Mouse (Mus musculus): ENCODE measurements around the gene Dnajc3.
"Not testable (repeated sequence)": the region's sequence is repeated elsewhere in the genome, so short reads cannot be mapped to it uniquely, and the experiment has no call there.

The Dnajc3 gene

GRCm38 (mm10) chr14:118982429-118983045 is 44.8 kb downstream of the Dnajc3 start:
- DNase-seq (ENCODE audit: extremely low spot score, low spot score): not testable (repeated sequence)

DNA sequence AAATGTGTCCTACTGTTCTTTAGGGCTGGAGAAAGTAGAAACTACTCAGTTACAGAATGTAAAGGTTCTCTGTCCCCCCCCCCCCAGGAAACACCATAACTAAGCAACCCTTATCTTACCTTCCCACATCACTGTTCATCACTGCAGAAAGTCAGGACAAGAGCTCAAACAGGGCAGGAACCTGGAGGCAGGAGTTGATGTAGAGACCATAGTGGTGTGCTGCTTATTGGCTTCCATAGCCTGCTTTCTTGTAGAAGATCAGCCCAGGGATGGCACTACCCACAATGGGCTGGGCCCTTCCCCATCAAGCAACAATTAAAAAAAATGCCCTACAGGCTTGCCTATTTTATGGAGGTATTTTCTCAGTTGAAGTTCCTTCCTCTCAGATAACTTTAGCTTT is 45.6 kb downstream of the Dnajc3 start:
- no peak for DNase-seq (ENCODE audit: extremely low spot score, low spot score)

- no peak for DNase-seq (ENCODE audit: extremely low spot score, low spot score)
Observed at GRCm38 (mm10) chr14:118984161-118984560, 46.4 kb downstream of the Dnajc3 start.

DNA sequence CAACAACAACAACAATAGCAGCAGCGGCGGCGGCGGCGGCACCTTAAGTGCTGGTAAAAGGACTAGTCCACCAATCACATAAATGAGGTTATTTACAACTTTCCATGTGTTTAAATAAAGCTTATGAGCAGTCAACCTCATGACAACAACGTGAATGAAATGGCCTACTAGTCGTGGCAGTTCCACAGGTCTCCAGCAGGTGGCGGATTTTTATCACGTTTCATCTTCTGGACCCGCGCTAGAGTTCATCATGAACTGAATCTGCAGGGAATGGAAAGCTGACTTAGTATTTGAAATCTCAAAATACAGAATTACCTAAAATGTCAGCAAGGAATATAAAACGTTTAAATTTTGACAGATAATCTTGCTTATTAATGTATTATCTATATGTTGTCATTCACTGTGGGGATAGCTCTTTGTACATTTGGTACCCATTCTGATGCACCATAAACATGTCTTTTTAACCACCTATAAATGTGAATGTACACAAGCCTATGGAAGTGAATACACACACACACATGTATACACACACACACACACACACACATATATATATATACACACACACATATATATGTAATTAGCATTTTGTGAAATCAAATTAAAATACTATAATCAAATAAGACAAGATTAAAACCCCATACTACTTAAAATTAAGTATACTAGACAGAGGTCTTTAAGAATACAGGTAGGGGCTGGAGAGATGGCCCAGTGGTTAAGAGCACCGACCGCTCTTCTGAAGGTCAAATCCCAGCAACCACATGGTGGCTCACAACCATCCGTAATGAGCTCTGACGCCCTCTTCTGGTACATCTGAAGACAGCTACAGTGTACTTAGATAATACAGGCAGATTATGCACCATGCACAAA is 49.1 kb downstream of the Dnajc3 start:
- DNase-seq (ENCODE audit: extremely low spot score, low spot score): peak; percentile 69

DNA sequence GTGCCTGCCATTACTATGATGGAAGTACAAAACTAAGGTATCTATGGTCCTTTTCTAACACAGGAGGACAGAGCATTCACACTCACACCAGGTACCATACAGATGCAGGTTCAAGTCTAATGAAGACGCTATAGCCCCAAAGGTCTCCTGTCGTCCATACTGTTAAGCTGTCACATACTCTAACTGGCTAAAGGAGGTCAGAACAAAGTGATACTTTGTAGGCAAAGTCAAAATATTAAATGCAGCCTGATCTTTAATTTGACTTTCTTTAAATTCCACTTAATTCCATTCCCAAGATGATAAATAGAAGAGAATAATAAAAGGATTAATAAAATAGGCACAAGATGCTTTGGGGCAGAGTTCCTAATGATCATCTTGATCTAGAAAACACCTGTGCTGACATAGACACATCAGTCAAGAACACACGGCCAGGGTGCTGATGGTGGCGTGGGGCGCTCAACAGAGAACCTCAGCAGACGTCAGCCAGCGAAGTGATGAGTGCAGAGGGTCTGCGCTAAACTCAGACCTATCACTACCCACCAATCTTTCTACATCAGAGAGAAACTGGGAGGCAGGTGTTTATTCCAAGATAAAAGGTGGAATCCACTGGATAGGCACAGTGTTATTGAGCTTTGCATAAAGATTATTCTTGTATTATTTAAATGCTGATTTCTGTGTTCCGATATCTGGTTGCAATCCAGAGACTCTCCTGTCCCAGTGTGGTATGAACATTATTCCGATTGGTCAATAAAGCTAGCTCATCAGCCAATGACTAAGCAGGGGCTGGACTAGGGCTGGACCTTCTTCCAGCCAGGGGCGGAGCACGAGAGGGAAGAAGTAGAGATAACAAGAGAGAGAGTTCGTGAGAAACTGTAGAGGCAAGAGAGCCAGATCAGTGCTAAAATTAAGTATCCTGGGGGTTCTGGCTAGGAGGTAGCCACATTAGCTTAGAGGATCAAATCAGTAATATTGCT is 50.0 kb downstream of the Dnajc3 start:
- no peak for DNase-seq (ENCODE audit: extremely low spot score, low spot score)

DNA sequence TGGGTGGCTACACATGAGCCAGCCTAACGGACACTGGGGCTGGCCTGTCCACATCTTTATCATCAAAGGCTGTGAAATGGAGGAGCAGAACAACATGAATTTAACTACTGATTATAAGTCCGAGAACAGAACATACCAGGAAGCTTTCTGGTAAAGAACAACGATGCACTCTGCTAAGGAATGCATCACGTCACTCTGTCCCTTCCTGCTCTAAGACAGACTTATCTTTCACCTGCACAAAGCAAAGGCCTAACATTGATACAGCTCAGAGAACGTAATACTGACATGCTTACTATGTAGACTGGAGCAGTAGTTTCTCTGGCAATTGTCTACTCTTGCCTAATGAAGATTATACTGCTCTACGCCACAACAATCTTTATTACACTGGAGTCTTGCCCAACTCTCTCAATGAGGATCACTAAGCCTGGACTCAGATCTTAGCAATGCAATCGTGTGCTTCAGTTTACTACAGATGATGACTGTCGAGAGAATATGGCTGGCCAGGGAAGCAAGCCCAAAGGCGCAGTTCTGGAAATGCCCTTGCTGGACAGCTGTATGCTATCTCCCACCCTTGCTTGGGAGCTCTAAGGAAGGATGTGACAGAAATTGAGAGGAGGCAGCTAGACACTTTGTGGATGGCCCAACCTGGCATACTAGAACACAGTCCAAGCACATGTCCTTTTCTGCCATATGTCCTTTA is 57.6 kb downstream of the Dnajc3 start:
- DNase-seq (ENCODE audit: extremely low spot score, low spot score): no peak

GRCm38 (mm10) chr14:119003320-119003719 is 65.5 kb downstream of the Dnajc3 start:
- DNase-seq (ENCODE audit: extremely low spot score, low spot score): no peak

- no peak for DNase-seq (ENCODE audit: extremely low spot score, low spot score)
Observed at GRCm38 (mm10) chr14:119005834-119006233, 68.1 kb downstream of the Dnajc3 start.

DNA sequence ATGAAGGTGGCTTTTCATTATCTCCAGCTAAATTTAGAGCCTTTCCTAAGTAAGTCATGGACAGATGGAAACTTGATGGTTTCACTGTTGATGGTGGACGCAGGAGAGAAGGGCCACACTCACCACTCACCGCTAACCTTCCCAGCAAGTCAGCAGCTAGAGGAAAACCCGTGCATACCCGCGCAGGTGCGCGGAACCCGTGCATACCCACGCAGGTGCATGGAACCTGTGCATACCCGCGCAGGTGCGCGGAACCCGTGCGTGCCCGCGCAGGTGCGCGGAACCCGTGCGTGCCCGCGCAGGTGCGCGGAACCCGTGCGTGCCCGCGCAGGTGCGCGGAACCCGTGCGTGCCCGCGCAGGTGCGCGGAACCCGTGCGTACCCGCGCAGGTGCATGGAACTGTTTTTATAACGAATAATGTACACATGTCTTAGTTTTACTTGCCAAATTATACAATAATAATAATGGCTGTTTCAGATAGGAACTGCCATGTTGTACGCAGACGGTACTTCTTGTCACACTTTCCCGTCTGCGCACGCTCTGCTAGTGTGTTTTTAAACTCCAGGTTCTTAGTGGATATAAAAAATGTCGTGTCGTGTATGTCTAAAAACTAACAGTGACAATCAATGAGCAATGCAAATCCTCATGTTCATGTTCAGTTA is 68.8 kb downstream of the Dnajc3 start:
- DNase-seq (ENCODE audit: extremely low spot score, low spot score): no peak

DNA sequence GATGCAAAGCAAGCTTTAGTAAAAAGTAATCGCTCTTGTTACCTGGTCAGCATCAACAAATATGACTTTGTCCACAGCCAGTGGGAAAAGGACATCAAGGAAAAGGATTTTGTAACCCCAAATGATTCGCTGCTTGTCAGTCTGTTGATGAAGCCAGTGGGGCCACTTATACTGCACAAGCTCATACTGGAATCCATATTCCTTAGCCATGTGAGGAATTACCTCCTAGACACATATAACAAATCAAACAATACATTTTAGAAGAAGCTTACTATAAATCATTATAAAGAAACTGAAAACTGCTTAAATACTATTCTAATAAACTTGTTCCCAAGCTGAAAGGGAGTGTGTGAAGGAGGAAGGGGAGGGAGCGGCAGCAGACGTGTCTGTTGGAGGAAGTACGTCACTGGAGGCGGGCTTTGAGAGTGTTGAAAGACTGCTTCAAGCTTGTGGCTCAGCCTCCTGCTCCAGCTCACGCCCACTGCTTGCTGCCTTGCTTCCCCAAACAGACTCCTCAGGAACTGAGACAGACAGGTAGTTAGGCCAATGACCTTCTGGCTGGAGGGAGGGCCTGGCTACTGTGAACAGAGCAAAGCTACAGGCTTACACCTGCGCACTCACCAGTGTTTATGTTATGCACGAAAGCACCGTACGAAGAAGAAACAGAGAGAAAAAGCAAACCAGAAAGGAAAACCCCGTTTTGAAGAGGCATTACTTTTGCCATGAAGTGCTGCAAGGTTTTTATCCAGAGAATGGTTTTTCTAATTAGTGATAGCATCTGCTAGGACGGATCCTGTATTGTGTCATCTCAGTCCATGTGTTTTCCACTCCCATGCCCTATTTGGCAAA is 69.6 kb downstream of the Dnajc3 start:
- DNase-seq (ENCODE audit: extremely low spot score, low spot score): peak; percentile 90

GRCm38 (mm10) chr14:119008031-119008590 is 70.3 kb downstream of the Dnajc3 start:
- DNase-seq (ENCODE audit: extremely low spot score, low spot score): no peak

- DNase-seq (ENCODE audit: extremely low spot score, low spot score): no peak
Observed at GRCm38 (mm10) chr14:119009531-119009930, 71.8 kb downstream of the Dnajc3 start.

GRCm38 (mm10) chr14:119012607-119013431 is 75.0 kb downstream of the Dnajc3 start:
- peak; percentile 37 for DNase-seq (ENCODE audit: extremely low spot score, low spot score)

DNA sequence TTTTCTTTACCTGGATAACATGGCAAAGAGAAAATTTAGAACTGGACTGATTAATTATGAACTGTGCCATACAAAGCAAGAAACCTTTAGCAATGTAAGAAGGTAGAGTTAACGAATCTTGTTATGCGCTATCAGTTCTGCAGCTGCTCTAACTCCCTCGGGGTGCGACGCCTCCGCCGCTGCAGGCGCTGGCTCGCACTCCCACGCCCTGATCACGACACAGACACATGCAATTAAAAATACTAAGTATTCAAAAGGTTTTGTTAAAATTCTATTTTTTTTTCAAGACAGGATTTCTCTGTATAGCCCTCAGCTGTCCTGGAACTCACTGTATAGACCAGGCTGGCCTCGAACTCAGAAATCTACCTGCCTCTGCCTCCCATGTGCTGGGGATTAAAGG is 75.8 kb downstream of the Dnajc3 start:
- no peak for DNase-seq (ENCODE audit: extremely low spot score, low spot score)

DNA sequence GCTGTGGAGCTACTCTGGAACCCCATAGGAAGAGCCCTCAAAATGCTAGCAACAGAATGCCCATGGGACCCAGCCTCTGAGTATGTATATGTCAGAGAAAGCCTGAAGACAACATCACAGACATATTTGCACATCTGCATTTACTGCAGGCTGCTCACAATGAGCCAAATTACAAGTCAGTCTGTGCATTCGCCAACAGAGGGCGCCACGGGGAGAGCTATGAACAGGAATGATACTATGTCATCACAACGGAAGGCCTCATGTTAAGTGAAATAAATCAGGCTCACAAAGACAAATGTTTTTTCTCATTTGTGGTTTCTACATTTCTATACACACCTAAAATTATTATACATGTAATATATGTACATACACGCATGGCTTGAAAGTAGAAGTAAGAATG is 88.1 kb downstream of the Dnajc3 start:
- DNase-seq (ENCODE audit: extremely low spot score, low spot score): no peak

DNA sequence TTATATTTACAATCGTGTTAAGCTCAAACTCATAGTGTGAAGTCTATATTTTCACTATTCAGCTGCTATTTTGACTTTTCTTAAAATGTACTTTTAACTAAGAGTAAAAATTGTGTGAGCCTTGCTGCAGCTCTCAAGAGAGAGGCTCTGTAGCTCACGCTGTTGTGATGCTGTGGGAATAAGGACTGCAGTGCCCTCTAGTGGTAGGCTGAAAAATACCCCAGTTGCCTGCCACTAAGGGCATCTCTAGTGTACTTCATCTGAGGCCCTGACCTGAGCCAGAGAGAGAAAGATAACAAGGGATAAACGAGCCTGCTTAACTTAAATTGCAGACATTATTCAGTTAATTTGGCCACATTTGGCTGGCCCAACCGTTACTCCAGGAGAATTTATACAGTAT is 89.4 kb downstream of the Dnajc3 start:
- peak; percentile 50 for DNase-seq (ENCODE audit: extremely low spot score, low spot score)

- DNase-seq (ENCODE audit: extremely low spot score, low spot score): no peak
Observed at GRCm38 (mm10) chr14:119027675-119028253, 90.0 kb downstream of the Dnajc3 start.
